Mouse (Mus musculus) erythroblast, embryonic 14.5 days (primary cell): ENCODE results near the gene Lrrc1.

ENCODE experiments used
- GATA1 ChIP-seq: IDR thresholded peaks from 2 replicates; pipeline ENCODE4 v1.6.1; 2012; ENCODE audit warnings: low read length, inconsistent platforms, mixed read lengths
- TAL1 ChIP-seq: IDR thresholded peaks from 3 replicates; pipeline ENCODE4 v1.6.1; 2012; ENCODE audit warnings: low read length, inconsistent platforms, mixed read lengths

DNA sequence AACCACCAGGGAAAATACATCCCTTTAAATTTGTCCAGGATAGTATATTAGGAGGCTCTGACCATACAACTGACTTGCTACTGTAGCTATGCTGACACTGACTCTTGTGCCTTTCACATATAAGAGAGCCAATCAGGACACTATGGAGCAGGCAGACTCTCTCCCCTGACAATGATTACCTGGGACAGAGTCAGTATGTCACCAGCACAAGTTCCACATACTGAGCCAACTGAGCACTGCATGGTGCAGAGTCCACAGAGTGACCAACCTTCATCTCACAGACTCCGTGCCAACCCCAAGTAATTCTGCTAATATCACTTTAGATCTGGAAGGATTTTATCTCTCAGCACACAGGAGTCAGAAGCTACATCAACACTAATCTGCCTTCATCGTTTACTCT is 85.3 kb downstream of the Lrrc1 start:
- no peak for TF ChIP-seq TAL1
- no peak for TF ChIP-seq GATA1
